Mouse (Mus musculus) ES-E14 (cell line): Measurements from ENCODE around the gene Casp12. TPM values are rescaled to one million over a fixed set of nuclear protein-coding genes. Genes with fewer than 3 reads are reported as not detected.

Experiments used
- DNase-seq: peaks from one replicate; pipeline ENCODE4 v3.0.0-alpha.2; 2013; ENCODE audit warnings: low read depth, low spot score
- H3K27ac ChIP-seq: 2 replicates; pipeline ENCODE4 v1.5.1; 2012; ENCODE audit warnings: low read depth, mild to moderate bottlenecking, low read length, moderate library complexity, mixed read lengths; ENCODE audit not compliant: poor library complexity, insufficient read depth, severe bottlenecking
- H3K36me3 ChIP-seq: 2 replicates; pipeline ENCODE4 v1.6.1; 2012; ENCODE audit warnings: mild to moderate bottlenecking, low read length, moderate library complexity, mixed read lengths; ENCODE audit not compliant: control insufficient read depth, poor library complexity, insufficient read depth, severe bottlenecking
- H3K4me1 ChIP-seq, 2 experiments: fragments of 150-350 bp in 1 of 2; sonication (generic) in 1 of 2; 2 replicates each; pipeline ENCODE4 v1.6.1; 2012; ENCODE audit warnings: low read length in 2 of 2, mild to moderate bottlenecking in 1 of 2, mixed read lengths in 1 of 2; ENCODE audit not compliant: control insufficient read depth in 2 of 2, insufficient read depth in 2 of 2, poor library complexity in 1 of 2
- H3K4me3 ChIP-seq, 2 experiments: fragments of 150-350 bp in 1 of 2; sonication (generic) in 1 of 2; 2 replicates each; pipeline ENCODE4 v1.5.1; 2012; ENCODE audit warnings: low read length in 2 of 2, low read depth in 1 of 2, mild to moderate bottlenecking in 1 of 2, mixed read lengths in 1 of 2; ENCODE audit not compliant: insufficient read depth in 1 of 2, poor library complexity in 1 of 2, severe bottlenecking in 1 of 2
- H3K9ac ChIP-seq: 2 replicates; pipeline ENCODE4 v1.6.1; 2012; ENCODE audit warnings: low read depth, mild to moderate bottlenecking, low read length, mixed read lengths; ENCODE audit not compliant: poor library complexity, insufficient read depth, severe bottlenecking
- H3K9me3 ChIP-seq: fragments of 150-350 bp; sonication (generic); 2 replicates; pipeline ENCODE4 v1.6.1; 2012; ENCODE audit warnings: low read depth, mild to moderate bottlenecking, low read length; ENCODE audit not compliant: control insufficient read depth, insufficient read depth
- CHD2 ChIP-seq: IDR thresholded peaks from 2 replicates; pipeline ENCODE4 v1.6.1; 2014; ENCODE audit warnings: mild to moderate bottlenecking, low read depth, low read length, inconsistent platforms
- HCFC1 ChIP-seq: IDR thresholded peaks from 2 replicates; pipeline ENCODE4 v1.6.1; 2012; ENCODE audit warnings: low read length, inconsistent platforms, borderline replicate concordance; ENCODE audit not compliant: insufficient read depth
- MAFK ChIP-seq: IDR thresholded peaks from 2 replicates; pipeline ENCODE4 v1.6.1; 2014; ENCODE audit warnings: mild to moderate bottlenecking, low read depth, low read length, inconsistent platforms; ENCODE audit not compliant: insufficient read depth
- ZC3H11A ChIP-seq: IDR thresholded peaks from 2 replicates; pipeline ENCODE4 v1.6.1; 2012; ENCODE audit warnings: low read depth, mild to moderate bottlenecking, inconsistent platforms, low read length, borderline replicate concordance
- ZNF384 ChIP-seq: IDR thresholded peaks from 2 replicates; pipeline ENCODE4 v1.6.1; 2012; ENCODE audit warnings: low read depth, low read length, inconsistent platforms
- in situ Hi-C, 2 experiments: fragments of 600-800 bp; cut with MboI; formaldehyde crosslinking; loops; one replicate each; pipeline ENCODE4 v1.15.1; 2025; ENCODE audit warnings: low sequenced_read_pairs in 2 of 2, inconsistent platforms in 1 of 2; ENCODE audit not compliant: unreplicated experiment in 2 of 2
- total RNA-seq: library from RNA; depleted of rRNA; stranded (reverse); fragments of 300-350 nt; gene quantifications from 2 replicates; pipeline ENCODE4 v1.2.3, GENCODE M21; 2012

Gene Casp12
- total RNA-seq, 1 experiment = 1.1 TPM

GRCm38 (mm10) chr9:5333422-5333821 lies 11.8 kb upstream of the Casp12 start:
- TF ChIP-seq MAFK (no peak), CHD2 (no peak), ZC3H11A (no peak), ZNF384 (no peak), HCFC1 (no peak)
- Histone ChIP-seq H3K9me3 (no peaks in the 10 kb centered on the region), H3K4me1 (no peaks in the 10 kb centered on the region), H3K4me3 (no peak overlapping the region), H3K27ac (no peak overlapping the region), H3K36me3 (no peaks in the 10 kb centered on the region), H3K9ac (no peak overlapping the region)
- in situ Hi-C loops = no loop called here
- DNase-seq = no peak

GRCm38 (mm10) chr9:5343092-5343491 lies 2.1 kb upstream of the Casp12 start:
- in situ Hi-C loops = no loop called here
- H3K4me1 ChIP-seq = no peaks in the 10 kb centered on the region
- no peak for DNase-seq
- H3K36me3 ChIP-seq = no peaks in the 10 kb centered on the region
- no peak overlapping the region for H3K27ac ChIP-seq
- H3K9ac ChIP-seq = no peak overlapping the region
- H3K4me3 ChIP-seq = no peak overlapping the region
- no peaks in the 10 kb centered on the region for H3K9me3 ChIP-seq
- TF ChIP-seq HCFC1 = no peak
- no peak for TF ChIP-seq MAFK
- no peak for TF ChIP-seq ZNF384
- TF ChIP-seq ZC3H11A = no peak
- no peak for TF ChIP-seq CHD2

- in situ Hi-C loops = no loop called here
Observed at GRCm38 (mm10) chr9:5344090-5344489, 1.1 kb upstream of the Casp12 start.

GRCm38 (mm10) chr9:5347381-5347780 lies 2.2 kb downstream of the Casp12 start:
- in situ Hi-C loops = no loop called here
- Histone ChIP-seq H3K4me3 (no peak overlapping the region), H3K9ac (no peak overlapping the region), H3K9me3 (no peaks in the 10 kb centered on the region), H3K4me1 (no peaks in the 10 kb centered on the region), H3K36me3 (no peaks in the 10 kb centered on the region), H3K27ac (no peak overlapping the region)
- no peak for DNase-seq
- TF ChIP-seq ZNF384 (no peak), MAFK (no peak), ZC3H11A (no peak), CHD2 (no peak), HCFC1 (no peak)

More at GRCm38 (mm10) chr9:5344090-5344489, 1.1 kb upstream of the Casp12 start:
- no peak for DNase-seq
- Histone ChIP-seq H3K27ac (no peak overlapping the region), H3K36me3 (no peaks in the 10 kb centered on the region), H3K4me3 (no peak overlapping the region), H3K9me3 (no peaks in the 10 kb centered on the region), H3K4me1 (no peaks in the 10 kb centered on the region), H3K9ac (no peak overlapping the region)
- no peak for TF ChIP-seq CHD2
- TF ChIP-seq HCFC1 = no peak
- no peak for TF ChIP-seq ZNF384
- no peak for TF ChIP-seq MAFK
- no peak for TF ChIP-seq ZC3H11A

GRCm38 (mm10) chr9:5353673-5354072 lies 8.4 kb downstream of the Casp12 start:
- in situ Hi-C loops = no loop called here
- Histone ChIP-seq H3K9me3 (no peaks in the 10 kb centered on the region), H3K36me3 (no peaks in the 10 kb centered on the region), H3K27ac (no peak overlapping the region), H3K9ac (no peak overlapping the region), H3K4me1 (no peaks in the 10 kb centered on the region), H3K4me3 (no peak overlapping the region)
- TF ChIP-seq ZC3H11A (no peak), MAFK (no peak), HCFC1 (no peak), CHD2 (no peak), ZNF384 (no peak)
- no peak for DNase-seq
